Mouse (Mus musculus) heart, postnatal 36 days (tissue): ENCODE results near the gene Slc6a17. TPM values are rescaled to one million over a fixed set of nuclear protein-coding genes. Genes with fewer than 3 reads are reported as not detected.

Experiments used
- DNase-seq, 2 experiments: peaks; one replicate each; pipeline ENCODE4 v3.0.0; 2021 to 2022
- intact Hi-C: fragments of 180-260 bp; cut with DNase I; formaldehyde crosslinking; loops from one replicate; pipeline ENCODE4 v1.15.1; 2025
- total RNA-seq, 2 experiments: library from RNA; stranded (reverse); gene quantifications; 2 replicates each; pipeline ENCODE4 v1.2.3; 2021

Slc6a17 gene
- total RNA-seq, 2 experiments from 2014 or later: 1.5 to 2.0 TPM

GRCm38 (mm10) chr3:107472198-107472597, 45.6 kb downstream of the Slc6a17 start:
- intact Hi-C loops: no loop called here
- peak; percentile 26 to 37 for DNase-seq

DNA sequence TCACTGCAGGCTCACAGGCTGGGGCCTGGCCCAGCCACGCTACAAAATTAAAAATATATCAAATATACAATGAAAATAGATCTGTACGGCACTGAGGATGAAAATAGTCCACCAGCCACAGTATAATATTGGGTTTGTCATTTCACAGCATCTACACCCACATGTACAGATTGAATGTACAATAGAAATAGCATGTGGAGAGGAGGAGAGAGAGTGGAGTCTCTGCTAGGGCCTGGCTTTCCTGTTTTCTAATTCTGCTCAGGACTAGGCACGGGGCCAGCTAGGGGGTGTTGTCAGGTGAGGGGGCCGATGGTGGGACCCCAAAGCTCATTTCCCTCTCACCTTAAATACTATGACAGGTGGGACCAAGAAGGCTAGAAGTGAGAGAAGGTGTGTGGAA, 48.8 kb downstream of the Slc6a17 start:
- intact Hi-C loops: loop anchor here (5.0 kb wide), 1 partner anchor 377 kb away; no protein-coding TSS in a partner anchor
- no peak for DNase-seq

- DNase-seq: no peak
- intact Hi-C loops: loop anchor here (5.0 kb wide), 1 partner anchor 376 kb away; no protein-coding TSS in a partner anchor
These were observed 49.7 kb downstream of the Slc6a17 start for GRCm38 (mm10) chr3:107468106-107468505.

DNA sequence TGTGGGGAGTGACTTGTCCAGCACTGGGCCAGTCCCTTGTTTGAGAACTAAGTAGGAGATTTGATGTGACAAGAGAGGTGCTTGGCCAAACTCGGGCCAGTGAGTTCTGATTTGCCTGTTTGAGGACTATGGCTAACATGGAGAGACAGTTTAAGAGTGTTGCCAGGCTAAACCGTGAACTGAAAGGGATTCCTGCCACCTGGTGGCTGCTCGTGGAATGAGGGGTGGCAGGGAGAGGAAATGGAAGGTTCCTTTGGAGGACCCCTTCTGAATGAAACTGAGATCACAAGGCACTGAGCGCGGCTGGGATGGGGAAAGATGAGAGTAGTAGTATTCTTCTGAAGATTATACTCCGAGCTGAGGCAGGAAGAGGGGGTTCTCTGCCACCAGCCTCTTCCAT, 51.2 kb downstream of the Slc6a17 start:
- peak; percentile 70 to 80 for DNase-seq
- intact Hi-C loops: loop anchor here (1.0 to 5.0 kb wide), 5 partner anchors 109 to 374 kb away; no protein-coding TSS in a partner anchor

DNA sequence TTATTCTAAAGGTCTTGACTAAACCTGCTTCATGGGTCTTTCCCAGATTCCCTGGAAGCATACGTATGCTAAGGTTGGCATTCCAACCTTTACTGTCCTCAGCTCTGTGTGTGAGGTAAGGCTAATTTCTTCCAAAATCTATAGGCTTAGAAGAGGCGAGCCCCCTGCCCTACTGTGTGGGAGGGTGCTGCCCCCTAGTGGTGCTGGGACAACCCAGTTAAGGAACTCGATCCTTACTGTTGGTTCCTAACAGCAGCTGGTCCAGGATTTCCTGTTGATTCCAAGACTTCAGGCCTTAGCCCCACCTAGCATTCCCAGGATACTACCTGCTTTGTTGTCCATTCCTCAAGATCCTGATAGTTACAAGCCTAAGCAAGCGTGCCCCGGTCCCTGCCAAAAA, 55.7 kb downstream of the Slc6a17 start:
- intact Hi-C loops: loop anchor here (1.0 kb wide), 2 partner anchors 105 to 226 kb away; no protein-coding TSS in a partner anchor
- DNase-seq: peak; percentile 70 to 79

DNA sequence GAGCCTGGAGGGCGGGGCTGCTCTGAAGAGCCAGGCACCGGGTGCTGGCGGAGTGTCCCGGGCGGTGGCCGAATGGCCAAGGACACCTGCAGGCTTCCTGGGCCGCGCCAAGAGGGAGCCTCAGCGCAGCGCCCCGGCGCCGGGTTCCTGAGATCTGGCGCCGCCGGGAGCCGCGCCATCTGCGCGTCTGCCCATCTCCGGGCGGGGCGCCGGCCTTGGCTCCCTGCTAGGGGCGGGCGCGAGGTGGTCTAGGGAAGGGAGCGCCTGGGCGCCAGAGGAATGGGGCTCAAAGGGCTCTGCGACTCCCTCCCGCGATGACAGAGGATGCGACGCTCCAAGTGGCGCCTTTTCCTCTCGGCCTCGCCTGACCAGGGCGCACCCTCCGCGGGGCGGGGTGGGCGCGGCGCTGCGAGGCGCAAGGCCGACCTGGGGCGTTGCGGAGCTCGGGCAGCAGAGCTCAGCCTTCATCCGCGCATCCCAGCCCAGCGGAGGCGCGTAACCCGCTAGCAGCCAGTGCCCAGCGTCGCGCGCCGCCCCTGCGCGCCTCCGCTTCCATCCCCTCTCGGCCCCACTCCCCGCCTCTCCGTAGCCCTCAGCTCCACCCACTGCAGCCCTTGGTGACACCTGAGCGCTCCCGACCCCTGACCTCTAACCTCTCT, 57.9 kb downstream of the Slc6a17 start:
- peak in 1 of 2 experiments; percentile 21 for DNase-seq
- intact Hi-C loops: no loop called here

- peak; percentile 10 to 27 for DNase-seq
- intact Hi-C loops: no loop called here
These were observed 58.5 kb downstream of the Slc6a17 start, which contains the start of gene Kcnc4 for GRCm38 (mm10) chr3:107459196-107459772. Gene Kcnc4, minus strand, starts transcription at chr3:107459552.

- peak in 1 of 2 experiments; percentile 6 for DNase-seq
- intact Hi-C loops: no loop called here
These were observed 59.2 kb downstream of the Slc6a17 start for GRCm38 (mm10) chr3:107458528-107459195.

GRCm38 (mm10) chr3:107458104-107458503, 59.7 kb downstream of the Slc6a17 start:
- intact Hi-C loops: no loop called here
- no peak for DNase-seq

- intact Hi-C loops: no loop called here
- DNase-seq: no peak
These were observed 63.5 kb downstream of the Slc6a17 start for GRCm38 (mm10) chr3:107454280-107454679.

- intact Hi-C loops: no loop called here
- DNase-seq: no peak
These were observed 71.0 kb downstream of the Slc6a17 start for GRCm38 (mm10) chr3:107446822-107447221.

DNA sequence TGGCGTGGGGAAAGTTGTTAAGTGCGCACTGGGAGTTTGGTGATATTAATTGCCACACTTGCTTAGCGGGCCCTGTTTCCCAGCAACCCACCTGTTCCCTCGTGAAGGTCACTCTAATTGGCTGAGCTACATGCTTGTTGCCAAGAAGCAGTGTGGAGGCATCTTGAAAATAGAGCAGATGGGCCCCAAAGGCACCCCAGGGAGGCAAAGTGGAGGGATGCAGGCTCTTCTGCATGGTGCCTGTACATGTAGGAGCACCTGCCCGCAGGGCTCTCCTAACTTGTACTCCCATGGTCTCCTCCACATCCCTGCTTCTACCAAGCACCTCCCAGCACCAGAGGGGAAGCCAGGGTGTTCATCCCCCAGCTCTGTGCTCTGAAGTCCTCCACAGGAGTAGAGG, 74.0 kb downstream of the Slc6a17 start:
- DNase-seq: no peak
- intact Hi-C loops: no loop called here

DNA sequence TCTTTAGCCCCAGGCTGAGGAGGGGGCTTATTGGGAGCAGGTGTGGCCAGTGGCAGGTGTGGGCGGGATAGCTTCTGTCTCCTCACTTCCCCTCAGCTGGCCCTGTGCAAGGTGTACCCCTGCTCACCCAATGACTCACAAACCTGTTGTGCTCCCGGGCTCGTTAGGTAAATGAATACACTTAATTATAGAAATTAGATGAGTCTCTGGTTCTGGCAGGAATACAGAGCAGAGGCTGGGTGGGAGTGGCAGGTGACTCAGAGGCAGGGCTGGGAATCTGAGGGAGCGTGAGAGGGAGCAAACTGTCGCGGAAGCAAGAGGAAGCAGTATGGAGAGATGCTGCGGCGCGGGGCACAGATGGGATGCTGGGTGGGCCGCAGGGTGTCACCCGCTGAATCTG, 75.6 kb downstream of the Slc6a17 start:
- intact Hi-C loops: no loop called here
- DNase-seq: no peak

DNA sequence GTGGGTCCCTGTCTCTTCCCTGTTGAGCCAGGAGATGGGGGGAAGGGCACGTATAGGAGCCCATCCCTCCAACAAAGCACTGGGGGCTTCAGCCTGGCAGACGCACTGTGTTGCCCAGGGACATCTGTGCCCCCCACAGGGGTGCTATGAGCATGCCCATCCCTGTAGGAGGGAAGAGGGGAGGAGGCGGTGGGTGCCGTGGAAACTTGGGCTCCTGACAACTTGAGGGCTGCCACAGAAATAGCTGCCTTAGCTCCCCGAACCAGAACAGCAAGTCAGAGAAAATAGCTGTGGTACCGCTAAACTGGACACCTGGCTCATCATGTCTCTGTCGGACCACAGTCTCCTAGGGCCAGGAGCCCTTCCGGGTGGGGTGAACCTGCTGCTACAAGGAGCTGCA, 76.5 kb downstream of the Slc6a17 start:
- no peak for DNase-seq
- intact Hi-C loops: no loop called here

DNA sequence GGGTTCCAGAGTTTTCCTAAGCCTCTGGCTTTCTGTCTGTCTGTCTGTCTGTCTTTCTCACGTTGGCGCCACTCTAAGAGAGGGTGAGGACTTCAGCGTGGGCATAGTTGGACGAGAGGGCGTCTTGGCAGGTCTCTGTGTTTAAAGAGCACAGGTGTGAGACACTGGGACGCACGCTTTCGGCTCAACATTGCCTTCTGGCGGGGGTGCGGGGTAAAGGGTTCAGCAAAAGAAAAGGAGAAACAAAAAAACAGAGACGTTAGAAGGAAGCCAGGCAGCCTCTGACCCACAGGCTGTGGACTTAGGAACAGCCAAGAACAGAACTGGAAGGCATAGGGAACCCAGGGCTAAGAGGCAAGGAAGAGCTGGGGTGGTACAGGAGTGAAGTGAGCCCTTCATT, 78.5 kb downstream of the Slc6a17 start:
- DNase-seq: no peak
- intact Hi-C loops: no loop called here

DNA sequence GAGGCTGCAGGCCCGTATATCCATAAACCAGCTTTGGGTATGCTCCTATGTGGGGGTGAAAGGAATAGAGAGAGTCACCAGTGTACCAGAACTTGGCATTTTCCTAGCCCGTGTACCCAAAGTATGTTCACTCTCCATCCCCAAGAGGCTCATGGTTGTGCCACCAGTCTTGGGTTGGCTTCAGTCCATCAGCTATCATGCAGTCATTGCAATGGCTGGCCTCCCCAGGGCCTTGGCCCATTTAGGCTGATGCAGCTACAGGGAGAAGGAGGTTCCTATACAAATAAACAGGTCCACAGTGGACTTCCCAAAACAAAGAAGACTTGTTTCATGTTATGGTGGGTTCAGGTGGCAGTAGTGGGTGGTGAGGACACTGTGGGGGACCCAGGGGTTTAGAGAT, 80.2 kb downstream of the Slc6a17 start:
- DNase-seq: no peak
- intact Hi-C loops: no loop called here

DNA sequence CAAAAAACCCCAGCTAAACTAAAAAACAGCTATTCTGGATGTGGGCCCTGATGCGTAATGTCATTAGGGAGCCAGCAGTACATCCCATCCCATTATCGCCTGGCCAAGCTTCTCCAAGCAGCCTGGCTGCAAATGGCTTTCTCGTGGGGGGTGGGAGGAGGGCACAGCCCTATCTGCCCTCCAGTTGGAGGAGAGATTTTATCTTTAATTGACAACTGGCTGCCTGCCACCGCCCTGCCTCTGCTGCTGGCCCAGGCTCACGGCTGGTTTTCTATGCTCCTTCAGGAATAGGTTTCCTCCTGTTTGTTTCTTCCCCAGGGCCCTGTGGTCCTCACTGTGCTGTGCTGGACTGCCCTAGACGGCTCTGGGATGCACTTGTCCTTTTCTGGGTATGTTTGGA, 81.4 kb downstream of the Slc6a17 start:
- intact Hi-C loops: no loop called here
- DNase-seq: no peak

- DNase-seq: peak; percentile 28 to 38
- intact Hi-C loops: loop anchor here (5.0 kb wide), 1 partner anchor 46 kb away; no protein-coding TSS in a partner anchor
These were observed 84.2 kb downstream of the Slc6a17 start for GRCm38 (mm10) chr3:107433614-107434013.

DNA sequence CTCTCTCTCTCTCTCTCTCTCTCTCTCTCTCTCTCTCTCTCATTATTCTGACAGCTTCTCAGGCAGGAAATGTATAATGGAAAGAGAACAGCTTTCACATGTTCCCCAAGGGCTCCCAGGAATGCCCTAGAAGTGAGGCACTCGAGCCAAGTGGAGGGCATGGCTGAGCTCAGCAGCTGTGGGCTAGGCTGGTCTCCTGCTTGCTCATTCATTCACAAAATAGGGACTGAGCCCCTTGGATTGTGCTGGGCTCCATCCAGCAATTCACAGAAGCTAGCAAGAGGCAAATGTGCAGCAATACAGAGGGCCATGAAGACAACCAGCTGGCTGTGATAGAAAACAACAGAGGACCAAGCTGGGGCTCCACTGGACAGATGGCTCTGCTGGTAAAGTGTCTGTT, 86.5 kb downstream of the Slc6a17 start:
- no peak for DNase-seq
- intact Hi-C loops: loop anchor here (5.0 kb wide), 1 partner anchor 44 kb away; no protein-coding TSS in a partner anchor

GRCm38 (mm10) chr3:107424258-107425041, 93.4 kb downstream of the Slc6a17 start:
- DNase-seq: no peak
- intact Hi-C loops: no loop called here

DNA sequence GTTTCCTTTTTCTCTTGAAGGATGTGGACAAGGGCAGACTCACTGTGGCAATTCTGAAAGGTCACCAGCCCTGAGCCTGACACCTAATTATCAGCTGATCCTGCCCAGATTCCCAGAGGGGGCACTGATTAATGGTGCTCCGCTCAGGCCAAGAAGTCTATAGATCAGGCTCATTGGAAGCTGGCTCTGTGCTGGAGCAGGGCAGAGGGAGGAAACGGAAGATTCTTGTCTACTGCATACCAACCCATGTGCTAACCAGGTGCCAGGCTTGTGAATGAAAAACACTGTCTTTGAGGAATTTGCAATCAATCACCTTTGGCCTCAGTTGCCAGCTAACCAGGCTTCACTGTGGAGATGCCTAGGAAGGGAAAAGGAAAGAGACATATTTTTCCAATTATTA, 97.7 kb downstream of the Slc6a17 start:
- intact Hi-C loops: no loop called here
- DNase-seq: no peak
